In genomic region chr19:38423884-38424283, GRCm38 (mm10) we compare ENCODE assay signal across 11 mouse cellular contexts. TPM values are rescaled to one million over a fixed set of nuclear protein-coding genes. Genes with fewer than 3 reads are reported as not detected.
DNase-seq lines count a peak whose midpoint lies in the region; ATAC-seq and TF ChIP-seq lines count a peak whose summit lies in the region.
"Had no signal": no experiment of that assay in that cellular context is flagged by ENCODE, and none has a peak within 500 bp of the region (broad histone marks: within the 10 kb centered on the region; RNA-seq: fewer than 3 reads in every experiment).

No protein-coding gene starts in this region.

- H3K27me3 ChIP-seq in heart, embryonic 10.5 days (ENCODE audit: insufficient read depth, poor library complexity, severe bottlenecking): no peaks in the 10 kb centered on the region
- no peaks in the 10 kb centered on the region for H3K27me3 ChIP-seq in lung, postnatal 0 days (replicated peaks; ENCODE audit: insufficient read depth, low read length)
- H3K27me3 ChIP-seq in forebrain, embryonic 10.5 days (ENCODE audit: poor library complexity, severe bottlenecking): no peaks in the 10 kb centered on the region
- H3K27me3 ChIP-seq: heart, embryonic 15.5 days had no signal

- no peaks in the 10 kb centered on the region for H3K4me1 ChIP-seq in heart, embryonic 10.5 days
- no peaks in the 10 kb centered on the region for H3K4me1 ChIP-seq in lung, postnatal 0 days (ENCODE audit: insufficient read depth, low read depth, low read length)
- H3K4me1 ChIP-seq in lung, adult 2 months (ENCODE audit: control insufficient read depth, insufficient read depth, low read length): no peaks in the 10 kb centered on the region
- no peaks in the 10 kb centered on the region for H3K4me1 ChIP-seq in forebrain, embryonic 10.5 days

- H3K9ac ChIP-seq in lung, postnatal 0 days (replicated peaks; ENCODE audit: low read depth): no peak overlapping the region
- H3K9ac ChIP-seq: heart, embryonic 15.5 days had no signal

- no peaks in the 10 kb centered on the region for H3K36me3 ChIP-seq in heart, embryonic 10.5 days
- H3K36me3 ChIP-seq in lung, postnatal 0 days (ENCODE audit: insufficient read depth, low read length): no peaks in the 10 kb centered on the region
- no peaks in the 10 kb centered on the region for H3K36me3 ChIP-seq in forebrain, embryonic 10.5 days (replicated peaks)
- H3K36me3 ChIP-seq: heart, embryonic 15.5 days had no signal

- 37% methylated on average over 7 of the region's 7 CpGs for WGBS in heart, embryonic 10.5 days
- WGBS in lung, postnatal 0 days: 41% methylated on average over 7 of the region's 7 CpGs
- WGBS in lung, adult 2 months: 32% methylated on average over 7 of the region's 7 CpGs
- 45% methylated on average over 7 of the region's 7 CpGs for WGBS in forebrain, embryonic 10.5 days

- no peak for TF ChIP-seq EP300 in lung, postnatal 0 days (IDR thresholded peaks at IDR 0.05)

- TF ChIP-seq CTCF in lung, postnatal 0 days (IDR thresholded peaks at IDR 0.05): peak; percentile 69
- no peak for TF ChIP-seq CTCF in lung, adult 2 months (IDR thresholded peaks at IDR 0.05; ENCODE audit: insufficient read depth, low read length)

- TF ChIP-seq POLR2A in lung, adult 2 months (IDR thresholded peaks at IDR 0.05; ENCODE audit: borderline replicate concordance, extremely low read depth, low read depth, low read length): no peak

- H3K27ac ChIP-seq in heart, embryonic 10.5 days: no peak overlapping the region
- H3K27ac ChIP-seq in lung, postnatal 0 days (ENCODE audit: low read length): no peak overlapping the region
- H3K27ac ChIP-seq in forebrain, embryonic 10.5 days: no peak overlapping the region
- H3K27ac ChIP-seq: heart, embryonic 15.5 days had no signal

- DNase-seq in heart, adult 8-10 months (ENCODE audit: low spot score): peak; percentile 40
- no peak for DNase-seq in heart, embryonic 10.5 days (ENCODE audit: low spot score)
- peak; percentile 62 for DNase-seq in lung, postnatal 0 days (ENCODE audit: low spot score)
- no peak for DNase-seq in lung, adult 2 months
- peak; percentile 32 for DNase-seq in brain, embryonic 18.5 days (ENCODE audit: low read depth, low spot score)
- peak; percentile 19 for DNase-seq in retina, postnatal 7 days (ENCODE audit: low read depth, low spot score)
- no peak for DNase-seq in forebrain, embryonic 10.5 days (ENCODE audit: extremely low spot score, low spot score)
- no peak for DNase-seq in frontal cortex, postnatal 14 days (ENCODE audit: low spot score in 2 of 2)
- DNase-seq: thymus, adult 18-20 months had no signal

- H3K9me3 ChIP-seq in heart, embryonic 10.5 days: no peaks in the 10 kb centered on the region
- no peaks in the 10 kb centered on the region for H3K9me3 ChIP-seq in lung, postnatal 0 days (ENCODE audit: low read length)
- H3K9me3 ChIP-seq in forebrain, embryonic 10.5 days: no peaks in the 10 kb centered on the region
- H3K9me3 ChIP-seq: heart, embryonic 15.5 days had no signal

- no peak overlapping the region for H3K4me3 ChIP-seq in heart, embryonic 10.5 days
- H3K4me3 ChIP-seq in lung, postnatal 0 days (ENCODE audit: low read depth, low read length): no peak overlapping the region
- H3K4me3 ChIP-seq in lung, adult 2 months (replicated peaks; ENCODE audit: extremely low read depth, low read depth, low read length): no peak overlapping the region
- no peak overlapping the region for H3K4me3 ChIP-seq in forebrain, embryonic 10.5 days
- H3K4me3 ChIP-seq: heart, embryonic 15.5 days had no signal

- ATAC-seq in lung, postnatal 0 days: no peak

- no peak overlapping the region for H3K4me2 ChIP-seq in lung, postnatal 0 days (replicated peaks; ENCODE audit: low read depth, low read length)
- H3K4me2 ChIP-seq: heart, embryonic 15.5 days had no signal

RNA-seq across cellular contexts. Expression of gene Slc35g1, which starts 28.1 kb away (rescaled TPM):
- 1 to 10 TPM; 2.1 to 3.0 (median 2.4) TPM for total RNA-seq in heart, adult 8-10 months (2022)
- 4.1 and 4.8 TPM in 2 replicates for polyA plus RNA-seq in heart, embryonic 10.5 days (2016; fragmentation: Nextera tagmentation; extraction: Ambion mirVana)
- 2.3 and 3.2 TPM in 2 replicates for polyA plus RNA-seq in lung, postnatal 0 days (2015; fragmentation: Nextera tagmentation; extraction: Ambion mirVana)
- 1.7 and 2.3 TPM in 2 replicates for polyA plus RNA-seq in lung, adult 2 months (2012; rRNA removed)
- polyA plus RNA-seq in forebrain, embryonic 10.5 days (2016; fragmentation: Nextera tagmentation; extraction: Ambion mirVana): 7.6 and 7.9 TPM in 2 replicates

RNA-seq across cellular contexts. Expression of gene Plce1, which starts 57.0 kb away (rescaled TPM):
- total RNA-seq in heart, adult 8-10 months (2022): 10 to 100 TPM; 15.0 to 19.5 (median 17.7) TPM
- polyA plus RNA-seq in heart, embryonic 10.5 days (2016; fragmentation: Nextera tagmentation; extraction: Ambion mirVana): 3.6 and 4.2 TPM in 2 replicates
- 2.0 and 3.1 TPM in 2 replicates for polyA plus RNA-seq in lung, postnatal 0 days (2015; fragmentation: Nextera tagmentation; extraction: Ambion mirVana)
- polyA plus RNA-seq in lung, adult 2 months (2012; rRNA removed): 5.9 and 9.0 TPM in 2 replicates
- 2.8 and 2.9 TPM in 2 replicates for polyA plus RNA-seq in forebrain, embryonic 10.5 days (2016; fragmentation: Nextera tagmentation; extraction: Ambion mirVana)
- total RNA-seq: common myeloid progenitor, adult 5-6 weeks had no signal

Comparison
In these comparisons a context has a peak if more than half of its experiments do, and no peak if none do; other contexts are left out.
1. DNase-seq: peak in heart, adult 8-10 months (single experiment), lung, postnatal 0 days (single experiment), brain, embryonic 18.5 days (single experiment) and retina, postnatal 7 days (single experiment); none in heart, embryonic 10.5 days (single experiment), lung, adult 2 months (single experiment), forebrain, embryonic 10.5 days (single experiment) and frontal cortex, postnatal 14 days (0 of 2).